Mouse (Mus musculus) liver, embryonic 14.5 days (tissue): ENCODE results near the gene Lclat1.

Experiments used
- CTCF ChIP-seq: IDR thresholded peaks from 2 replicates; pipeline ENCODE4 v1.5.1; 2016; ENCODE audit warnings: antibody characterized with exemption, low read depth, control low read depth
- EP300 ChIP-seq: IDR thresholded peaks from 2 replicates; pipeline ENCODE4 v1.6.1; 2016; ENCODE audit warnings: antibody characterized with exemption, low read depth

GRCm38 (mm10) chr17:73241085-73241848 is 133.5 kb downstream of the Lclat1 start:
- TF ChIP-seq CTCF: no peak
- no peak for TF ChIP-seq EP300
